Mouse (Mus musculus): Measurements from ENCODE around the gene Naaladl2.

DNA sequence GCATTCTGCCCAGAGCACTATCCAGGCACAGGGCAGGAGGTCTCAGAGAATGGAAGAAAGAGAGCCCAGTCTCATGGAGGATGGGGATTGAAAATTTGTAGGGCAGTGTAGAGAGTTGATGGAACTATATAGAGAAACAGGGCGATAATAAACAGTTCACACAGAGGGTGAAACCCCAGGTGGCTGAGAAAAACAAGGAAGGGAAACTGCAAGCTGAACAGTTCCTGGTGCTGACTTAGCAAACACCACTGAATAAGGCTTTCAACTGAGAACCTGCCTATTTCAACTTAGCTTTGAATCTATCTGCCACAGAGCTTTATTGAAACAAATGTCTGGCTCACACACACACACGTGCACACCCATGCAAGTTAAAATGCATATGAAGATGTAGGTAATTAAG, 91.1 kb downstream of the Naaladl2 start:
- TF ChIP-seq GATA1 (IDR thresholded peaks at IDR 0.05; ENCODE audit: low read length) (no peak), TAL1 (IDR thresholded peaks at IDR 0.05; ENCODE audit: low read length) (no peak)

All from erythroblast, embryonic 14.5 days (primary cell).